Mouse (Mus musculus) G1E-ER4 (cell line): ENCODE measurements around the gene Gm2956. TPM values are rescaled to one million over a fixed set of nuclear protein-coding genes. Genes with fewer than 3 reads are reported as not detected.
"Not testable (repeated sequence)": the region's sequence is repeated elsewhere in the genome, so short reads cannot be mapped to it uniquely, and the experiment has no call there.

Experiments
- GATA1 ChIP-seq: IDR thresholded peaks from one replicate; pipeline ENCODE4 v1.8.0; 2012; ENCODE audit warnings: low read length, inconsistent platforms
- polyA plus RNA-seq: library from polyadenylated mRNA; stranded (reverse); fragments of >175 nt; gene quantifications from 2 replicates; pipeline ENCODE4 v1.2.3, GENCODE M21; 2012

Gm2956 gene
- not detected in 2 replicates for polyA plus RNA-seq

DNA sequence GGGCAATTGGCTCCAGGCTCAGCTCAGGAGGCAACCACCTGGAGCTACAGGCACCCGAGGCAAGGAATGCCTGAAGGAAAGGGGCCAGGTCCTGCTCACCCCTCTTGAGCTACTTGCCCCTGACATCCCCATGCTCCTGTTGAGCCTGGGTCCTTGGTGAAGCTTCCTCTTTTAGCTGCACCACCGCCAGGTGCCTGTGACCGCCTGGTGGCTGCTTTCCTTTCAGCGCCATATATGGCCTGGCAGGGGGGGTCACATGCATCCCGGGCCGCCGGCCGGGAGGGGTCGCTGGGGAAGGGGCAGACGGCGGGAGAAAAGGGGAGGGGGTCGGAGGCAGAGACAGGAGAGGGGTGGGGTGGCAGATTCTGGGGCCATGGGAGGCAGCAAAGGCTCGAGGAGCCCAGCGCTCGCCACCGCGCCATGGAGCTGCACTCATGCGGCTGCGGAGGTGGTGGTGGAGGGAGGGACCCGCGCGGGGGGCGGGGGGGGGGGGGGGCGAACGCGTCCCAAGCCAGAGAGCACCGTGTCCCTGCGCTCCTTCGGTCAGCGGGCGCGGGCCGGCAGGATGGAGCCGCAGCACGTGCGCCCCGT, at the start of gene Gm2956:
Gene Gm2956 (plus strand): TSS at position 541 of the 591 bp plus-strand sequence.
- TF ChIP-seq GATA1, result not testable (repeated sequence)

DNA sequence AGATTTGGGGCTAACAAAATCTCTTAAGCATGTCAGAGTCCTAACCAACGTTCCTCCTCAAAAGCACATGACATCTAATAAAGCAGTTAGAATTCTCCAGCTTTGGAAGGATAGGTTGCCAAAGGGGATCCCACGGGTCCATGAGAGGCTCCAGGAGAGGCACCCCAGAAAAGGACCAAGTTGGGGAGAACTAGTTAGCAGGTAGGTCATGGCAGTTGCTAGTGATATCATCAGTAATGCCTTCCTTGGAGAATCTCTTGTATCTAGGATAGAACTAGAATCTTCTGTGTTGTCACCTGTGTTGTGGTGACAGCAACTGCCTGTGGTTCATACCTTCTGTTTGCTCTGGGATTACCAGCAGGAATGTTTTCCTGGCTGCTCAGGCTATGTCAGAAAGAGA, 62.4 kb downstream of the Gm2956 start, which contains the start of gene Gm10413:
Gene Gm10413 (plus strand): TSS at position 301 of the 400 bp plus-strand sequence.
- TF ChIP-seq GATA1, result not testable (repeated sequence)

Other genes starting within 250 kb of the Gm2956 start
- not detected in 2 replicates for gene Gm10340, start 198.6 kb upstream of the Gm2956 start, polyA plus RNA-seq
- gene Gm5795, start 144.4 kb upstream of the Gm2956 start, polyA plus RNA-seq, result not detected in 2 replicates
- gene D830030K20Rik, start 124.1 kb upstream of the Gm2956 start, polyA plus RNA-seq, result not detected in 2 replicates
- gene Gm10413, start 62.5 kb downstream of the Gm2956 start, polyA plus RNA-seq, result not detected in 2 replicates
- gene Gm10409, start 80.0 kb downstream of the Gm2956 start, polyA plus RNA-seq, result not detected in 2 replicates
- gene Gm3005, start 95.5 kb downstream of the Gm2956 start, polyA plus RNA-seq, result not detected in 2 replicates
- not detected in 2 replicates for gene Gm10408, start 116.8 kb downstream of the Gm2956 start, polyA plus RNA-seq